Mouse (Mus musculus) liver, embryonic 14.5 days (tissue): ENCODE data around the gene Pank1.

Experiments used
- CTCF ChIP-seq: IDR thresholded peaks from 2 replicates; pipeline ENCODE4 v1.5.1; 2016; ENCODE audit warnings: antibody characterized with exemption, low read depth, control low read depth
- EP300 ChIP-seq: IDR thresholded peaks from 2 replicates; pipeline ENCODE4 v1.6.1; 2016; ENCODE audit warnings: antibody characterized with exemption, low read depth

DNA sequence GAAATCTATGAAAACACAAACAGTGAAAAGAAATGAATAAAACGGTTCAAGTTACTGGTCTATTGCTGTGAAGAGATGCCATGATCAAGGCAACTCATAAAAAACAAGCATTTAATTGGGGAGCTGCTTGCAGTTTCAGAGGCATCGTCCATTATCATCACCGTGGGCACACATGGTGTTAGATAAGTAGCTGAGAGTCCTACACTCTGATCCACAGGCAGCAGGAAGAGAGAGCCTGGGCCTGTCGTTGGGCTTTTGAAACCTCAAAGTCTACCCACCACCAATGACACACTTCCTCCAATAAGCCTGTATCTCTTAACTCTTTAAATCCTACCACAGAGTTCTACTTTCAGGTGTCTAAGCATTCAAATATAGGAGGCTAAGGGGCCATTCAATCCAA lies 15.8 kb upstream of the Pank1 start:
- TF ChIP-seq CTCF (no peak), EP300 (no peak)
